ENCODE assay signal across 8 mouse cellular contexts in genomic region chr13:43941731-43942130, GRCm38 (mm10).
"Had no signal": no experiment of that assay in that cellular context is flagged by ENCODE, and none has a peak within 500 bp of the region (broad histone marks: within the 10 kb centered on the region; RNA-seq: fewer than 3 reads in every experiment).

No protein-coding gene starts in this region.

- H3K27ac ChIP-seq: hindbrain, embryonic 14.5 days; limb, embryonic 13.5 days; liver, embryonic 13.5 days; midbrain, embryonic 13.5 days had no signal

- H3K4me3 ChIP-seq: limb, embryonic 13.5 days; liver, embryonic 13.5 days; midbrain, embryonic 13.5 days had no signal

- H3K4me2 ChIP-seq: hindbrain, embryonic 14.5 days; limb, embryonic 13.5 days; liver, embryonic 13.5 days; midbrain, embryonic 13.5 days had no signal

- H3K27me3 ChIP-seq: limb, embryonic 13.5 days; liver, embryonic 13.5 days had no signal

- H3K9ac ChIP-seq: hindbrain, embryonic 14.5 days; limb, embryonic 13.5 days; liver, embryonic 13.5 days; midbrain, embryonic 13.5 days had no signal

- H3K4me1 ChIP-seq: liver, embryonic 13.5 days had no signal

- ATAC-seq: midbrain, embryonic 13.5 days had no signal

- DNase-seq: left cerebral cortex, postnatal 4 days; liver, embryonic 13.5 days; lung, adult 18-20 months; right cerebral cortex, postnatal 14 days; thymus, postnatal 36 days had no signal

- H3K36me3 ChIP-seq: limb, embryonic 13.5 days; liver, embryonic 13.5 days; midbrain, embryonic 13.5 days had no signal

- H3K9me3 ChIP-seq: liver, embryonic 13.5 days; midbrain, embryonic 13.5 days had no signal
